Mouse (Mus musculus): ENCODE results near the gene Mcee. TPM values are rescaled to one million over a fixed set of nuclear protein-coding genes. Genes with fewer than 3 reads are reported as not detected.
A peak's percentile ranks its signal among the peaks of the same experiment; 100 is the strongest.

Mcee gene
- 78.5 and 93.3 TPM in 2 replicates for polyA plus RNA-seq (2014; fragmentation: Nextera tagmentation; extraction: Ambion mirVana)

GRCm38 (mm10) chr7:64392122-64392818, at the start of gene Mcee, which contains the start of gene Mphosph10:
Gene Mcee (plus strand): TSS chr7:64392607.
Gene Mphosph10 (minus strand): TSS chr7:64392268.
- under 1% methylated on average over 54 of the region's 54 CpGs for WGBS
- Histone ChIP-seq H3K36me3 (ENCODE audit: control insufficient read depth, insufficient read depth, low read length) (peaks cover 24% of the 10 kb centered on the region), H3K9ac (ENCODE audit: low read length) (peak within 1 kb of the TSS; percentile 66), H3K27ac (ENCODE audit: low read depth) (peak within 1 kb of the TSS; percentile 75), H3K4me1 (replicated peaks; ENCODE audit: control insufficient read depth, insufficient read depth, low read length) (no peaks in the 10 kb centered on the region; the same call in 1 of the 2 replicates), H3K4me3 (ENCODE audit: low read depth, low read length) (peak within 1 kb of the TSS; percentile 78), H3K27me3 (replicated peaks; ENCODE audit: control insufficient read depth, insufficient read depth, low read length) (no peaks in the 10 kb centered on the region), H3K4me2 (ENCODE audit: low read length) (peak within 1 kb of the TSS; percentile 72), H3K9me3 (ENCODE audit: control insufficient read depth, low read length) (no peaks in the 10 kb centered on the region)
- ATAC-seq (replicated peaks; ENCODE audit: low FRiP score, low TSS enrichment, low read depth) (peak; percentile 99), DNase-seq (ENCODE audit: low spot score) (peak; percentile 100)

DNA sequence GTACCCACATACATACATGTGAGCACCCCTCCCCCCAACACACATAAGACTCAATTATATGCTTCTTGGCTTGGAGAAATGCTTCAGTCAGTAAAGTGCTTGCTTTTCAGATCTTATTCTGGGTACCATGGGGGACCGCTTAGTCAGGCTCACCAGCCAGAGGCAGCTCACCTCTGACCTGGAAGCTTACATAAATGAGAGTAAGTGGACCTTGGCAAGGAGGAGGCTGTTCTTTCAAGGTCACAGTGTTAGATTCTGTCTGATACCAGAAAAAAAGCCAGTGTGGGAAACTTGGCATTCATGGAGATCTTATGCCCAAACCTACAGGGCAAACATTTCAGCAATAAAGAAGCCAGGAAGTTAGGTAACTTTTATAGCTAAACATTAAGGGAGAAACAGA, 44.6 kb upstream of the Mcee start:
- H3K9ac ChIP-seq (ENCODE audit: low read length), result no peak overlapping the region
- H3K4me2 ChIP-seq (ENCODE audit: low read length), result no peak overlapping the region
- no peaks in the 10 kb centered on the region for H3K27me3 ChIP-seq (replicated peaks; ENCODE audit: control insufficient read depth, insufficient read depth, low read length)
- no peak for DNase-seq (ENCODE audit: low spot score)
- no peak for ATAC-seq (replicated peaks; ENCODE audit: low FRiP score, low TSS enrichment, low read depth)
- no peak overlapping the region for H3K27ac ChIP-seq (ENCODE audit: low read depth)
- no peaks in the 10 kb centered on the region for H3K9me3 ChIP-seq (ENCODE audit: control insufficient read depth, low read length)
- 92% methylated on average over 1 of the region's 1 CpGs for WGBS
- H3K4me3 ChIP-seq (ENCODE audit: low read depth, low read length), result no peak overlapping the region
- H3K4me1 ChIP-seq (replicated peaks; ENCODE audit: control insufficient read depth, insufficient read depth, low read length), result no peaks in the 10 kb centered on the region
- H3K36me3 ChIP-seq (ENCODE audit: control insufficient read depth, insufficient read depth, low read length), result peaks cover 51% of the 10 kb centered on the region

DNA sequence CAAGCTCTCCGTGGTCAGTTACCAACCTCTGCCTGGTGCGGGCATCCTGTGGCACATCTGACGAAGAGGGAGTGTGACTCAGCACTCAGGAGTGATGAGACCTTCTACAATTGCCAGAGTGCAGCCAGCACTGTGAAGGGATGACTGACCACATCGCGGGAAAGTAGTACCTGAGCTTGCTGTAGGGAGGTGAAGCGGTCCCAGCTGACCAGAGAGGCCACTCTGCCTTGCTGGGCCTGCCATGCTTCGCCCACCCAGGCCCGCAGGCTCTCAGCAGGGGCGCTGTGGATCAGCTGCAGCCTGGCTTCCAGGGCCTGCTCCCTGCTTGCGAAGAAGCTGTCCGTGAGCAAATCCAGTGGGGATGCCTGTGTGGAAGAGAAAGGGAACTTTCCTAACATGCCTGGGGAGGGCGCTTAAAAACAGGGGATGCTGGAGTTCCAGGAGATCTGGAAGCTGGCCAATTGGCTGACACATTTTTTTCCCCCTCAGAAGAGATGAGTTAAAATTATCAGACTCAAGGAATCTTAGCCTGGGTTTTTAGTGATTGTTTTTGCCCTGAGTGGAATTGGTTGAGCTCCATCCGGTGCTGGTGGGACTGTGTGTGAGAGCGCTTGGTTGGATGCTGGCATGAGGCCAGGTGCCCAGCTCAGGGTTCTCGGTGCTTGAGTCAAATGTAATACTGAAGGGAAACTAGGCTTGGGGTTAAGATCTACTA, 43.1 kb upstream of the Mcee start:
- ATAC-seq (replicated peaks; ENCODE audit: low FRiP score, low TSS enrichment, low read depth), result no peak
- no peaks in the 10 kb centered on the region for H3K27me3 ChIP-seq (replicated peaks; ENCODE audit: control insufficient read depth, insufficient read depth, low read length)
- no peak overlapping the region for H3K9ac ChIP-seq (ENCODE audit: low read length)
- no peaks in the 10 kb centered on the region for H3K9me3 ChIP-seq (ENCODE audit: control insufficient read depth, low read length)
- H3K36me3 ChIP-seq (ENCODE audit: control insufficient read depth, insufficient read depth, low read length), result peaks cover 64% of the 10 kb centered on the region
- no peak for DNase-seq (ENCODE audit: low spot score)
- H3K4me1 ChIP-seq (replicated peaks; ENCODE audit: control insufficient read depth, insufficient read depth, low read length), result no peaks in the 10 kb centered on the region
- H3K4me3 ChIP-seq (ENCODE audit: low read depth, low read length), result no peak overlapping the region
- 85% methylated on average over 15 of the region's 15 CpGs for WGBS
- no peak overlapping the region for H3K27ac ChIP-seq (ENCODE audit: low read depth)
- H3K4me2 ChIP-seq (ENCODE audit: low read length), result no peak overlapping the region

DNA sequence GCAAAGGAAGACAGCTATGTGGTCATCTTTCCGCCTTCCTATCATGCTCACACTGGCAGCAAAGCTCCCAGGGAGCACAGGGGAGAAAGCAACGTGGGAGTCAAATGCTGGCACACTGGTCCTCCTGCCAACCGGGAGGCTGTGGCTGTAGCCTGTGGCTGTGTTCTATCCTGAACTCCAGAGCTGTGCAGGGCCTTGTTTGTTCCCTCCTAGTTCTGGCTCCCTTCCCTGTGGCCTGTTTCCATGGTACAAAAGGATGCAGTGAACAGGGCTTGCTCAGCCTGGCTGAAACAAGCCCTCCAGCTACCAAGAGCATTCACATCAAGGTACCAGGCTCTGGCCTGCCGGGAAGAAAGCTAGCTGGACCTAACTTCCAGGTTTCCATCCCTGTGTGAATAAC, 41.3 kb upstream of the Mcee start:
- ATAC-seq (replicated peaks; ENCODE audit: low FRiP score, low TSS enrichment, low read depth) (no peak), DNase-seq (ENCODE audit: low spot score) (no peak)
- H3K9ac ChIP-seq (ENCODE audit: low read length), result no peak overlapping the region
- H3K9me3 ChIP-seq (ENCODE audit: control insufficient read depth, low read length), result no peaks in the 10 kb centered on the region
- WGBS, result 88% methylated on average over 4 of the region's 4 CpGs
- peaks cover 63% of the 10 kb centered on the region for H3K36me3 ChIP-seq (ENCODE audit: control insufficient read depth, insufficient read depth, low read length)
- no peak overlapping the region for H3K4me3 ChIP-seq (ENCODE audit: low read depth, low read length)
- H3K4me1 ChIP-seq (replicated peaks; ENCODE audit: control insufficient read depth, insufficient read depth, low read length), result no peaks in the 10 kb centered on the region
- H3K27me3 ChIP-seq (replicated peaks; ENCODE audit: control insufficient read depth, insufficient read depth, low read length), result no peaks in the 10 kb centered on the region
- no peak overlapping the region for H3K27ac ChIP-seq (ENCODE audit: low read depth)
- H3K4me2 ChIP-seq (ENCODE audit: low read length), result no peak overlapping the region

DNA sequence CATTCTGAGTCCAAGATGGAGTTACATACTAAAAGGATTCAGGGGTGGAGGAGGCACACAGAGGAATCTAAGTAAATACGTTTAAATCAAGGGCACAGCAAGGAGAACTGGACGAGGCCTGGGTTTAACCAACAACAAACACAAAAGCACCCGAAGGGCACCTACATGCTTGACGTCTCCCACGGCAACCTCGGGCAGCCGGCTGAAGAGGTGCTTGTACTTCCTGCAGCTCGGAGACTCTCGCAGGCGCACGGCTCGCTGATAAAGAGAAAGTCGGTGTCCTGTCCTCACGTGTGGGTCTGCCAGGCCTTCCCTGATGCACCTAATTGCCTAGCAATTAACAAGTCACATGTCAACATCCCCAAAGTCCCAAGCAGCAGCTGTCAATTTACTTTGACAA, 38.2 kb upstream of the Mcee start:
- Histone ChIP-seq H3K4me2 (ENCODE audit: low read length) (no peak overlapping the region), H3K4me3 (ENCODE audit: low read depth, low read length) (no peak overlapping the region), H3K36me3 (ENCODE audit: control insufficient read depth, insufficient read depth, low read length) (peaks cover 51% of the 10 kb centered on the region), H3K9ac (ENCODE audit: low read length) (no peak overlapping the region), H3K27ac (ENCODE audit: low read depth) (no peak overlapping the region), H3K4me1 (replicated peaks; ENCODE audit: control insufficient read depth, insufficient read depth, low read length) (no peaks in the 10 kb centered on the region), H3K27me3 (replicated peaks; ENCODE audit: control insufficient read depth, insufficient read depth, low read length) (no peaks in the 10 kb centered on the region), H3K9me3 (ENCODE audit: control insufficient read depth, low read length) (no peaks in the 10 kb centered on the region)
- ATAC-seq (replicated peaks; ENCODE audit: low FRiP score, low TSS enrichment, low read depth) (no peak), DNase-seq (ENCODE audit: low spot score) (no peak)
- 75% methylated on average over 14 of the region's 14 CpGs for WGBS

DNA sequence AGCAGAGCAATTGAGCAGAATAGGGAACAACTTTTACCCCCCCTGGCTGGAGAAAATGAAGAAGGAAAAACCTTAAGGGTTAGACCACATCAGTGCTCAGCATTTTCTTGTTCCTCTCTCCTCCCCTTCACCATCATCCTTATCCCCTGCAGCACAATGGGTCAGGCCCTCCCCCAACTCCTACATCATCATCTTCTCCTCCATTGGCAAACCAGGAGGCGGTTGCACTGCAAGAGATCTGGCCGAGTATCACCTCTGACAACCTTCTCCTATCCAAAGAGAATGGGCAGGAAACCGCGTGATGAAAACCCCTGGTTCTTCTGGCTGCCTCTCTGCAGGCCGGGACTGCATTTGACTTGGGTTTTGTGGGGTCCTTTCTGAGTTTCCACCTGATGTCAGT, 35.7 kb upstream of the Mcee start:
- Histone ChIP-seq H3K27me3 (replicated peaks; ENCODE audit: control insufficient read depth, insufficient read depth, low read length) (no peaks in the 10 kb centered on the region), H3K36me3 (ENCODE audit: control insufficient read depth, insufficient read depth, low read length) (peaks cover 55% of the 10 kb centered on the region), H3K4me1 (replicated peaks; ENCODE audit: control insufficient read depth, insufficient read depth, low read length) (no peaks in the 10 kb centered on the region), H3K9ac (ENCODE audit: low read length) (no peak overlapping the region), H3K9me3 (ENCODE audit: control insufficient read depth, low read length) (no peaks in the 10 kb centered on the region), H3K4me3 (ENCODE audit: low read depth, low read length) (no peak overlapping the region), H3K4me2 (ENCODE audit: low read length) (no peak overlapping the region), H3K27ac (ENCODE audit: low read depth) (no peak overlapping the region)
- no peak for ATAC-seq (replicated peaks; ENCODE audit: low FRiP score, low TSS enrichment, low read depth)
- DNase-seq (ENCODE audit: low spot score), result no peak
- WGBS, result 86% methylated on average over 5 of the region's 5 CpGs

DNA sequence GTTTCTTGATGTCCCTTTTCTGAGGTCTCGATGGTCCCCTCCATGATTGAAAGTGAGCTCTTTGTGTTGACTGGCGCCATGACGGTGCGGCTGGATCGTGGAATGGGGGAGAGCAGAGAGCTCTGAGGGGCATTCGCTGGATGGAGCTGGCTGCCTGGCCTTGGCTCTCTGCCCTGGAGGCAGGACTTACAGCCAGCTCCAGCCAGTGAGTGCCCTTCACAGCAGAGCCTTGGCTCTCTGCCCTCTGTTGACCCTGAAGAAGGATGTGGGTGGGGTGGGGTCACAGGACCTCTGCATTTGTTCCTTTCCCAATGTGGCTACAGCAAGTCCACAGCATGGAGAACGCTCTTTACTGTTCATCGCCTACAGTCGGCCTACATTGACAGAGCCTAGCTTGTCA, 35.0 kb upstream of the Mcee start:
- no peak overlapping the region for H3K4me3 ChIP-seq (ENCODE audit: low read depth, low read length)
- no peaks in the 10 kb centered on the region for H3K27me3 ChIP-seq (replicated peaks; ENCODE audit: control insufficient read depth, insufficient read depth, low read length)
- H3K4me1 ChIP-seq (replicated peaks; ENCODE audit: control insufficient read depth, insufficient read depth, low read length), result no peaks in the 10 kb centered on the region
- 88% methylated on average over 9 of the region's 9 CpGs for WGBS
- peaks cover 55% of the 10 kb centered on the region for H3K36me3 ChIP-seq (ENCODE audit: control insufficient read depth, insufficient read depth, low read length)
- no peaks in the 10 kb centered on the region for H3K9me3 ChIP-seq (ENCODE audit: control insufficient read depth, low read length)
- ATAC-seq (replicated peaks; ENCODE audit: low FRiP score, low TSS enrichment, low read depth) (no peak), DNase-seq (ENCODE audit: low spot score) (no peak)
- no peak overlapping the region for H3K9ac ChIP-seq (ENCODE audit: low read length)
- H3K4me2 ChIP-seq (ENCODE audit: low read length), result no peak overlapping the region
- no peak overlapping the region for H3K27ac ChIP-seq (ENCODE audit: low read depth)

- no peak overlapping the region for H3K4me2 ChIP-seq (ENCODE audit: low read length)
- H3K36me3 ChIP-seq (ENCODE audit: control insufficient read depth, insufficient read depth, low read length), result peaks cover 55% of the 10 kb centered on the region
- no peak overlapping the region for H3K9ac ChIP-seq (ENCODE audit: low read length)
- DNase-seq (ENCODE audit: low spot score) (no peak), ATAC-seq (replicated peaks; ENCODE audit: low FRiP score, low TSS enrichment, low read depth) (no peak)
- no peaks in the 10 kb centered on the region for H3K27me3 ChIP-seq (replicated peaks; ENCODE audit: control insufficient read depth, insufficient read depth, low read length)
- H3K4me1 ChIP-seq (replicated peaks; ENCODE audit: control insufficient read depth, insufficient read depth, low read length), result no peaks in the 10 kb centered on the region
- H3K4me3 ChIP-seq (ENCODE audit: low read depth, low read length), result no peak overlapping the region
- no peak overlapping the region for H3K27ac ChIP-seq (ENCODE audit: low read depth)
- no peaks in the 10 kb centered on the region for H3K9me3 ChIP-seq (ENCODE audit: control insufficient read depth, low read length)
- 85% methylated on average over 6 of the region's 6 CpGs for WGBS
These were observed 33.7 kb upstream of the Mcee start for GRCm38 (mm10) chr7:64358666-64359065.

All from intestine, embryonic 14.5 days (tissue).